Mouse (Mus musculus): ENCODE data around the gene Gm45140. TPM values are rescaled to one million over a fixed set of nuclear protein-coding genes. Genes with fewer than 3 reads are reported as not detected.

Gm45140 gene
- polyA plus RNA-seq, 1 experiment = 1.1 TPM

GRCm38 (mm10) chr6:87799576-87799975 is 36.0 kb downstream of the Gm45140 start:
- DNase-seq (ENCODE audit: low read depth) = no peak

- no peak for DNase-seq (ENCODE audit: low read depth)
These were observed 38.3 kb downstream of the Gm45140 start for GRCm38 (mm10) chr6:87797321-87797720.

DNA sequence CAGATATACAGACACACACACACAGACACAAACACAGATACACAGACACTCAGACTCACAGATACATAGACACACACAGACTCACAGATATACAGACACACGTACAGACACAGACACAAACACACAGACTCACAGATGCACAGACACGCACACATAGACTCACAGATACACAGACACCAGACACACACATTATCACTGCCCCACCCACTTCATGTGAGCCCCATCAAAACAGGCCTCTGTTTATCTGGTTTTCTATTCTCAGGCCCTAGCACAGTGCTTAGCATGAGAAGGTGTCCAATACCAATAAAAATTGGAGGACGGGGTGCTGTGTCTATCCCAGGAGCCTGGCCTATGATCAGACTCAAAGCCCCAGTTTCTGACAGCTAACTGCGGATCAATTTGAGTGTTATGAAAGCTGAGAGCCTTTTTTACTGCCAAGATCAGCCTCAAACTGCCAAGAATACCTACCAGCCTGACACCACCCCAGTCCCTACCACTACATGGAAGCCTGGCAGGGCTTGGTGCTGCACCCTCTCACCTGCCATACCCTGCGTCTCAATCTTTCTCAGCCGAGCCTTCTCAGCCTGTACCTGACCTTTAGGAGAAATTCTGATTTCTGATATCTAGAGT is 39.2 kb downstream of the Gm45140 start:
- DNase-seq (ENCODE audit: low read depth) = no peak

DNA sequence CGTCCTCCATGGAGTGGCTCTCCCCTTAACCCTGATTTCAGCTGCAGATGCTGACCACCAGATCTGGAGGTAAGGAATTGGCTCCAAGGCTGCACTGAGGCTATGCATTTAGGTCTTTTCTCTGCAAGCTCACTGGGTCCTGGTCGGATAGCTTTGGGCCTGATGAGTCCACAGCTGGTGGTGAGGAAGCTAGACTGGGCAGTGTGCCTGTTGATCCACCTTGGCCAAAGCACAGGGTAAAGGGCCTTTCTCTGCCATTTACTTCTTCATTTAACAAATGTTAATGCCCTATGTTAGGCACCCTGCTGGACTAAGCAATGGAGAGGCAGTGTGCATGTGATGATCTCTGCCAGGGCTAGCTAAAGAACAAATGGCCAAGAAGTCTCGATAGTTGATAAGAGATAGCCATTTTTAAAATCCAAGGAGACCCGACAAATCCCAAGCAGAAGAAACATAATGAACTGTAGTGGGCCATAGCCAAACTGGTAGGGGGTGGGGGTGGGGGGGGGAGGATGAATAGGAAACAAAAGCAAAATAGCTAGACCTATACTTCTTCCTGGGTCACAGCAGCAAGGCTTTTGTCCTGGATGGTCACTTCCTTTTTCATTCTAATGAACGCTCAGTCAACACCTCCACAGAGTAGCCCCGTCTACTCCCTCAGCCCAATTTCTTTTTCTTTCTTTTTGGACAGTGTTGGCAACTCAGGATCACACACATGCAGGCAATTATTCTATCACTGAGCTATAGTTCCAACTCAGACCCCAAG is 40.0 kb downstream of the Gm45140 start:
- DNase-seq (ENCODE audit: low read depth) = no peak

DNA sequence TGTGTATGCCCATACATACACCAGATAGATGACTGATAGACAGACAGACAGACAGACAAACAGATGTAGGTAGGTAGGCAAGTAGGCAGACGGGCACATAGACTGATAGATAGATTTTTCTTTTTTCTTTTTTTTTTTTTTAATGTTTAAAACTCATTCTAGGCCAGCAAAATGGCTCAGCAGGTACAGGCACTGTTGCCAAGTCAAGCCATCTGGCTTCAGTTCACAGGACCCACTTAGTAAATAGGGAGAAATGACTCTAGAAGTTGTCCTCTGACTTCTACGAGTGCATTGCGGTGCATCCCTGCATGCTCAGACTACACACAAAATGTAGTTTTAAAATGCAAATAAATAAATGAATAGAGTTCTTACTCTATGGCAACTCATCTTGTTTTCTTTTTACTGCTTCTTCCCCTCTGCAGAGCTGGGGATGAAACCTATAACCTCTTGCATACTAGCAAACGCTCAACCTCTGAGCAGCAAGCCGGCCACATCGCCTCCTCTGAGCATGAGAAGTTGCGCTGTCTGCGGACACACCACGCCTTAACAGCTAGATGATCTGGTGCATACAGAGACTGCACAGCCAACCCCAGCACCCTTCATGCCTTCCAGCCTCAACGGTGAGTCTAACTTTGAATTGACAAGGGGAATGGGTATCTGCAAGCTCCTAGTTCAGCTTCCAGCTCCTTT is 41.6 kb downstream of the Gm45140 start:
- no peak for DNase-seq (ENCODE audit: low read depth)

- DNase-seq (ENCODE audit: low read depth) = no peak
These were observed 43.8 kb downstream of the Gm45140 start for GRCm38 (mm10) chr6:87791826-87792225.

- no peak for DNase-seq (ENCODE audit: low read depth)
These were observed 44.7 kb downstream of the Gm45140 start for GRCm38 (mm10) chr6:87790779-87791480.

GRCm38 (mm10) chr6:87789791-87790190 is 45.8 kb downstream of the Gm45140 start:
- DNase-seq (ENCODE audit: low read depth) = no peak

- DNase-seq (ENCODE audit: low read depth) = no peak
These were observed 46.6 kb downstream of the Gm45140 start for GRCm38 (mm10) chr6:87788896-87789587.

GRCm38 (mm10) chr6:87788266-87788895 is 47.2 kb downstream of the Gm45140 start:
- DNase-seq (ENCODE audit: low read depth) = no peak

GRCm38 (mm10) chr6:87787108-87787890 is 48.3 kb downstream of the Gm45140 start:
- no peak for DNase-seq (ENCODE audit: low read depth)

DNA sequence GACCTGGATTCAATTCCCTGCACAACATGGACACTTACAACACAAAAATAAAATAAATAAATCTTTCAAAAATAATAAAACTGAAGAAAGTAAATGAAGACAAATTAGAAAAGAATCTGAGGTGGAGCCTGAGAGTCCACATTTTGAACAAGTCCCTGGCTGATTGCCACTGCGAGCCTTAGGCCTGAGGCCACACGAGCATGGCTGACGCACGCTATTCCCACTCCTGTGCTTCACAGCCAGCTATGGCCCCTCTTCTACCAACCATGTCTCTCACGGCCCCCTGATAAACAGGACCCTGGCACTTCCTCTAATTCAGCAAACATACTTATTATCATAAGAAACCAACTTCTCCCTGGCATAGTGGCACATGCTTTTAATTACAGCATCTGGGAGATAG is 49.0 kb downstream of the Gm45140 start:
- DNase-seq (ENCODE audit: low read depth) = no peak

DNA sequence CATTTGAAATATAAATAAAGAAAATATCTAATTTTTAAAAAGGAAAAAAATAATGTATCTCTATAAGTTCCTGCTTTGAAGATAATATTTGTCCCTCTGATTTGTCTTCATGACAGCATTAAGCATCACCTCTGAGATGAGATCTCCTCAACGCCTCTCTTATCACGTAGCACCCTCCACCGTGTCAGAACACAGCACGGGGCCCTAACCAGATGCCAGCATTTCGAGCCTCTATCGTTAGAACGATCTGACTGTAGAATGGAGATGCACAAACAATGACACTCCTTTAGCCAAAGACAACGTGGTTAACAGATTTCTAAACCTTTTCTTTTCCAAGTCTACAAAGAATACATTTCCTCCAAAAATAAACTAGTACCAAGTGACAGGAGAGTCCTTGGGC is 51.6 kb downstream of the Gm45140 start:
- no peak for DNase-seq (ENCODE audit: low read depth)

DNA sequence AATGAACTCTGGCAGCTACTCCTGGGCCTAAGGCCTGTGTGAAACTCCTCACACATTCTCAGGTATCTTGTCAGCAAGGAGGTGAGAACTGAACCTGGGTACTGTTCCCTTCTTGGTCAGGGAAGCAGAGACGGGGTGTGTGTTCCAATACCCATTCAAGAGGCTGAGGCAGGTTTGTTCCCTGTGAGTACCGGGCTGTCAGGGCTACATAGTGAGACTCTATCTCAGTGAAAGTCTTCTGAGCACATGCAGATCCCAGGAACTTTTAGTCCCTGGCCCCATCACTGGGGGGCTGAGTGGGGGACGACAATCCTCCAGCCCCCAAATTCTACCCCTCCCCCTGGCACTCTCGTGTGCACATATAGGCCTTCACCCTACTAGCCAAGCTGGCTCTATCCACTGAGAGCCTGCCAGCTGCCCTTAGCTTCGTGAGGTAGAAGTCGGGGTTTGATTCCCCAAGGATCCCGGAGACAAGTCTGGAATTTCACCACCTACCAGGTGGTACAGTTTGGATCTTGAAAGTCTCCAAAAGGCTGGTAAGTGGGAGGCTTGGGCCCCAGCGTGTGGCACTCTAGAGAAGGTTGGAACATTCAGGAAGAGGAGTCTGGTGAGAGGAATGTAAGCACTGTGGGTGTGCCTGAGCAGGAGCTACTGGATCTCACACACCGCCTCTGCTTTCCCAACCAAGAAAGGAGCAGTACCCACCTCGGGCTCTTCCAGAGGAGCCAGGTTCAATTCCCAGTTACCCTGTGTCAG is 54.9 kb downstream of the Gm45140 start:
- no peak for DNase-seq (ENCODE audit: low read depth)

DNA sequence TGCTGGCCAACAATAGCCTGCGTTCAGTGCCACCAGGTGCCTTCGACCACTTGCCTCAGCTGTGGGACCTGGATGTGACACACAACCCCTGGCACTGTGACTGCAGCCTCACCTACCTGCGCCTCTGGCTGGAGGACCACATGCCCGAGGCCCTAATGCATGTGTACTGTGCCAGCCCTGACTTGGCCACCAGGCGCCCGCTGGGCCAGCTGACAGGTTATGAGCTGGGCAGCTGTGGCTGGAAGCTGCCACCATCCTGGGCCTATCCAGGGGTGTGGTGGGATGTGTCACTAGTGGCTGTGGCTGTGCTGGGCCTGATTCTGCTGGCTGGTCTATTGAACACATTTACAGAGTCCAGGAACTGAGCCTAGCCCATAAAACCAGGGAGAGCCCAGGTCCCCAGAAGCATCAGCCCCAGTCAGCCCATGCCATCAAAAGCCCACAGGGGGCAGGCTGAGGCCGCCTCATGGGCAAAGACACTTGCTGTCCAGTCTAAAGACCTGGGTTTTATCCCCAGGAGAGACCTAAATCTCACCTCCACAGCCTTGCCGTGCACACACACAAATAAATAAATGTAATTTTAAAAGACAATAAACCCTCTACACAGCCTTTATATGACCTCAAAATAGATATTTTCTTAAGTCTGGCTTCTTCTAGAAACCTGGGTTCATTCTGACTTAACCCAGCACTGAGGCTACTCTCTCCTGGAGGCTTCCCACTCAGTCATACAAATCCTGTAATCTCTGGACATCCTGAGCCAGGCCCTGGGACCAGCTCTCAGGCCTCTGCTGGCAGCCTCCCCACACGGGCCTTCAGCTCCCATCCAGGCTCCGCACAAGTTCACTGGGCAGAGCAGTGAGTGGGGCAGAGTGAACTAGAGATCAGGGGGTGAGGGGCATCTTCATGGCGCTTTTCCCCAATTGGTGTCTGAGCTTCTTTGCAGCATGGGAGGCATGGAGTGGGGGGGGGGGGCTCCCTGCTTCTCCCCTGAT is 56.1 kb downstream of the Gm45140 start:
- DNase-seq (ENCODE audit: low read depth) = no peak

GRCm38 (mm10) chr6:87778294-87779173 is 57.1 kb downstream of the Gm45140 start:
- no peak for DNase-seq (ENCODE audit: low read depth)

- DNase-seq (ENCODE audit: low read depth) = no peak
These were observed 57.8 kb downstream of the Gm45140 start, which contains the start of gene Gp9 for GRCm38 (mm10) chr6:87777842-87778241. Gp9 (plus strand) TSS chr6:87778072.
